ENCODE assay signal across 16 mouse cellular contexts in the genomic region with DNA sequence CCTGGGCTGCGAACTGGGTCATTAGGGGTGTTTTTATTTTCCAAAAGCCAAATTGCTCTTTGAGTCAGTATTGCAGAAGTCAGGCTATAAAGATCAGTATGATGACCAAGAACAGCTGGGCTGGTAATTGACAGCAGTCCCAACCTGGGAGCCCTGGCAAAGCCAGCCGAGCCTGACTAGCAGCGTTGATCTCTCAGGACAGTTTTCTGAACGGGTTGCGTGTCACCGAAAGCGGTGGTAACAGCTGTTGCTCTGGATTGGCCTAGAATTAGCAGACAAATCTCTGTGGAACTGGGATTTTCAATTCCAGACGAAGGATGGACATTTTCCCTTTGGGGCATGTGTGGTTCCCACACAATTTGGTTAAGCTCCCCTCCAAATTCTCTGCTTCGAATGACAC.
A peak's percentile ranks its signal among the peaks of the same experiment; 100 is the strongest.
DNase-seq lines count a peak whose midpoint lies in the region; ATAC-seq and TF ChIP-seq lines count a peak whose summit lies in the region.
"Had no signal": no experiment of that assay in that cellular context is flagged by ENCODE, and none has a peak within 500 bp of the region (broad histone marks: within the 10 kb centered on the region; RNA-seq: fewer than 3 reads in every experiment).

No protein-coding gene starts in this region.

- DNase-seq in heart, adult 11 months: peak; percentile 93
- DNase-seq in ZHBTc4 (ENCODE audit: low read depth, low spot score): peak; percentile 18
- DNase-seq in gastrocnemius, adult 18-20 months (ENCODE audit: low spot score): peak; percentile 53
- DNase-seq in T-cell, adult 2 months (ENCODE audit: low spot score): no peak
- DNase-seq in left cerebral cortex, adult 18-20 months (ENCODE audit: low spot score in 2 of 2): no peak
- DNase-seq in lung, postnatal 0 days (ENCODE audit: low spot score): no peak
- DNase-seq: cerebellum, adult 18-20 months; kidney, adult 8-10 months; thymus, postnatal 25 days had no signal

- 0 out of 2 replicates have a peak, but pooled peaks cover 4% of the 10 kb centered on the region for H3K4me1 ChIP-seq in heart, embryonic 11.5 days (ENCODE audit: control insufficient read depth, insufficient read depth, low read length)
- peaks cover 15% of the 10 kb centered on the region; the same call in 1 of the 2 replicates for H3K4me1 ChIP-seq in midbrain, embryonic 16.5 days (ENCODE audit: control insufficient read depth, insufficient read depth, low read length)
- H3K4me1 ChIP-seq in lung, postnatal 0 days (ENCODE audit: insufficient read depth, low read depth, low read length): no peaks in the 10 kb centered on the region

- no peaks in the 10 kb centered on the region for H3K36me3 ChIP-seq in heart, embryonic 11.5 days (ENCODE audit: control insufficient read depth, insufficient read depth, low read length)
- no peaks in the 10 kb centered on the region for H3K36me3 ChIP-seq in midbrain, embryonic 16.5 days (ENCODE audit: control insufficient read depth, insufficient read depth, low read length)
- no peaks in the 10 kb centered on the region for H3K36me3 ChIP-seq in lung, postnatal 0 days (ENCODE audit: insufficient read depth, low read length)
- H3K36me3 ChIP-seq: embryonic facial prominence, embryonic 15.5 days; hindbrain, embryonic 12.5 days; stomach, embryonic 15.5 days had no signal

- H3K27me3 ChIP-seq in heart, embryonic 11.5 days (ENCODE audit: control insufficient read depth, insufficient read depth, low read length): no peaks in the 10 kb centered on the region
- no peaks in the 10 kb centered on the region for H3K27me3 ChIP-seq in midbrain, embryonic 16.5 days (ENCODE audit: control insufficient read depth, insufficient read depth, low read depth, low read length)
- no peaks in the 10 kb centered on the region for H3K27me3 ChIP-seq in lung, postnatal 0 days (replicated peaks; ENCODE audit: insufficient read depth, low read length)
- H3K27me3 ChIP-seq: embryonic facial prominence, embryonic 15.5 days; hindbrain, embryonic 12.5 days; stomach, embryonic 15.5 days had no signal

- TF ChIP-seq EP300 in lung, postnatal 0 days (IDR thresholded peaks at IDR 0.05): no peak

- H3K4me2 ChIP-seq in heart, embryonic 11.5 days: no peak overlapping the region
- H3K4me2 ChIP-seq in midbrain, embryonic 16.5 days (ENCODE audit: low read length): 0 out of 2 replicates have a peak overlapping the region, but pooled peaks have one; percentile 0
- no peak overlapping the region for H3K4me2 ChIP-seq in lung, postnatal 0 days (replicated peaks; ENCODE audit: low read depth, low read length)
- H3K4me2 ChIP-seq: embryonic facial prominence, embryonic 15.5 days; hindbrain, embryonic 12.5 days; stomach, embryonic 15.5 days had no signal

- H3K9me3 ChIP-seq in heart, embryonic 11.5 days (replicated peaks; ENCODE audit: control insufficient read depth, low read length): no peaks in the 10 kb centered on the region
- H3K9me3 ChIP-seq in midbrain, embryonic 16.5 days (replicated peaks; ENCODE audit: control insufficient read depth, low read length, poor library complexity, severe bottlenecking): no peaks in the 10 kb centered on the region
- H3K9me3 ChIP-seq in lung, postnatal 0 days (ENCODE audit: low read length): no peaks in the 10 kb centered on the region
- H3K9me3 ChIP-seq: embryonic facial prominence, embryonic 15.5 days; hindbrain, embryonic 12.5 days; stomach, embryonic 15.5 days had no signal

- 51% methylated on average over 9 of the region's 9 CpGs for WGBS in heart, embryonic 11.5 days (ENCODE audit: insufficient replicate concordance)
- 18% methylated on average over 9 of the region's 9 CpGs for WGBS in midbrain, embryonic 16.5 days
- WGBS in lung, postnatal 0 days: 75% methylated on average over 9 of the region's 9 CpGs

- no peak for TF ChIP-seq CTCF in lung, postnatal 0 days (IDR thresholded peaks at IDR 0.05)

- H3K27ac ChIP-seq in heart, embryonic 11.5 days (ENCODE audit: low read depth, low read length): no peak overlapping the region
- H3K27ac ChIP-seq in midbrain, embryonic 16.5 days (ENCODE audit: low read length): no peak overlapping the region
- H3K27ac ChIP-seq in lung, postnatal 0 days (ENCODE audit: low read length): no peak overlapping the region
- H3K27ac ChIP-seq: embryonic facial prominence, embryonic 15.5 days; hindbrain, embryonic 12.5 days; macrophage; stomach, embryonic 15.5 days had no signal

- no peak for ATAC-seq in heart, embryonic 11.5 days (replicated peaks; ENCODE audit: insufficient number of reproducible peaks, low FRiP score, low TSS enrichment)
- ATAC-seq in midbrain, embryonic 16.5 days: no peak
- ATAC-seq in lung, postnatal 0 days: no peak
- ATAC-seq: forebrain, embryonic 16.5 days had no signal

- no peak overlapping the region for H3K4me3 ChIP-seq in heart, embryonic 11.5 days (ENCODE audit: low read depth, low read length)
- no peak overlapping the region for H3K4me3 ChIP-seq in midbrain, embryonic 16.5 days (ENCODE audit: low read depth, low read length)
- H3K4me3 ChIP-seq in lung, postnatal 0 days (ENCODE audit: low read depth, low read length): no peak overlapping the region
- H3K4me3 ChIP-seq: embryonic facial prominence, embryonic 15.5 days; hindbrain, embryonic 12.5 days; stomach, embryonic 15.5 days had no signal

- no peak overlapping the region for H3K9ac ChIP-seq in heart, embryonic 11.5 days (ENCODE audit: low read depth, low read length)
- H3K9ac ChIP-seq in midbrain, embryonic 16.5 days (ENCODE audit: low read depth, low read length): no peak overlapping the region
- no peak overlapping the region for H3K9ac ChIP-seq in lung, postnatal 0 days (replicated peaks; ENCODE audit: low read depth)
- H3K9ac ChIP-seq: embryonic facial prominence, embryonic 15.5 days; hindbrain, embryonic 12.5 days; stomach, embryonic 15.5 days had no signal

Comparison
In these comparisons a context has a peak if more than half of its experiments do, and no peak if none do; other contexts are left out.
1. DNase-seq: peak in heart, adult 11 months (single experiment), ZHBTc4 (single experiment) and gastrocnemius, adult 18-20 months (single experiment); none in T-cell, adult 2 months (single experiment), left cerebral cortex, adult 18-20 months (0 of 2) and lung, postnatal 0 days (single experiment).